Mouse (Mus musculus): ENCODE measurements around the gene Aloxe3.

Aloxe3 gene

DNA sequence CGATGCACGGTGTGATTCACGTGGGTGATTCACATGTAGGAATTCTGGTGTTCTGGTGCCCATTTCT, at the start of gene Aloxe3:
Gene Aloxe3, plus strand, starts transcription at position 45 of the 67 bp plus-strand sequence.
- CTCF ChIA-PET = no interaction called here

DNA sequence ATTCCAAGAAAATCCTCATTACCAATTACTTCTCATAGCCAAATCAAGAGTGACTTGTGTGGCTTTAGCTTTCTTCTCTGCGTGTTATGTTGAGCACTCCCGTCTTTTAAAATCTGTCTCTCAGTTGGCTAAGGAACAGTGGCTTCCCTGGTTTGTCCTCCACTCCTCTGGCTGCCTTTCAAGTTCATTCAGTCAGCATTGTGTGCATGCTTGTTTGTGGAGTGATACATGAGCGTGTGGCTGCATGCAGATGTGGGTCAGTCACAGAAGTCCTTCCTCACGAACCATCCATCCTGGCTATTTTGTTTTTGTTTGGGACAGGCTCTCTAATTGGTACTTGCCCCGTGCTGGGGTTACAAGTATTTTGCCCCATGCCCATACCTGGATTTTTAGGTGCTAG, 49.1 kb upstream of the Aloxe3 start:
- CTCF ChIA-PET = interaction anchor here (0.9 kb wide), 1 partner anchor 9 kb away, joined by 3 read pairs; no protein-coding TSS in a partner anchor

DNA sequence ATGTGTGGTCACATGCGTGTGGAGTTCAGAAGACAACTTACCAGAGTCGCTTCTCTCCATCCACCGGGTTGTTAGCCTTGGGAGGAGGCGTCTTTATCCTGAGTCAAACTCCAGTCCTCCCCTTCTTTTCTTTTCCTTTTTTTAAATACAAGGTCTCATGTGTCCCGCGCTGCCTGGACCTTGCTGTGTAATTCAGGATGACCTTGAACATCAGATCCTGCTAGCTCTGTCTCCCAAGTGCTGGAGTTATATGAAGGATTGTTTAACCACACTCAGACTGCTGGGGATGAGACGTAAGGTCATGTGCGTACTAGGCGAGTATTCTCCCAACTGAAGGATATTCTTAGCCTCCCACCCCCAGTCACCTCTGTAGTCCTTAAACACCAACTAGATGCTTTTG, 48.4 kb upstream of the Aloxe3 start:
- CTCF ChIA-PET = no interaction called here

DNA sequence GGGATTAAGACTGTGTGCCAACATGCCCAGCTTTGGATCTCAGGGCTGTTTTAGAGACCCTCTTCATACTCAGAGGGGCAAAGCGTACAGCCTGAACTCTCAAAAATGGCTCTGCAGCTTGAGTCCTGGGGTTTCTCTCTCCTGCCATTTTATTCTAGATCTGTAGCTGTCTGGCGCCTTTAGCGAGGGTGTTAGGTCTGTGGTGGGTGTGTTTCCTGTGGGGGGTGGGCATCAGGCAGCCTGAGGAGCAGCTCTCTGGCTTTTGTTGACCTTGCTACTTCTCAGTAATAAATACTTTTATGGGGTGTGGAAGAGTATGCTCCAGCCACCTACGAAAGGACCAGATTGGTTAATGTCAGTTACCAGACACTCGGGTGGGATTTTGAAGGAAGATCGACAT, 47.7 kb upstream of the Aloxe3 start:
- CTCF ChIA-PET = interaction anchor here (0.8 kb wide), 1 partner anchor 10 kb away, joined by 3 read pairs; no protein-coding TSS in a partner anchor

DNA sequence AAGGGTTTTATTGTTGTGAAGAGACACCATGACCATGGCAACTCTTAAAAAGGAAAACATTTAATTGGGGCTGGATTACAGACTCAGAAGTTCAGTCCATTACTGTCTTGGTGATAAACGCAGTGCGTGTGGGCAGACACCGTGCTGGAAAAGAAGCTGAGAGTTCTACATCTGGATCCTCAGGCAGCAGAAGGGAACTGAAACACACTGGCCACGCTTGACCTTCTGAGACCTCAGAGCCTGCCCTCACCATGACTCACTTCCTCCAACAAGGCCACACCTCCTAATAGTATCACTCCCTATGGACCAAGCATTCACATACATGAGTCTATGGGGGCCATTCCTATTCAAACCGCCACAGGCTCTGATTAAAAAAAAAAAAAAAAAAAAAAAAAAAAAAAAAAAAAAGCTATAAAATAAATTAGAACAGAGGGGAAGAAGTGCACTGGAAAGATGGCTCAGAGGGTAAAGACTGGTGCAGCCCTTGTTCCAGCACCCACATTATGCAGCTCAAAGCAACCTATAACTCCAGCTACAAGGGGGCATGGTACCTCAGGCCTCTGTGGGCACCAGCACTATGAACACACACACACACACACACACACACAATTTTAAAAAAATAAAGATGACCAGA, 46.8 kb upstream of the Aloxe3 start:
- CTCF ChIA-PET = interaction anchor here (0.6 to 1.9 kb wide), 3 partner anchors 9 to 228 kb away, joined by 3 to 8 read pairs (median 4); partner anchors contain the start of gene Vamp2

DNA sequence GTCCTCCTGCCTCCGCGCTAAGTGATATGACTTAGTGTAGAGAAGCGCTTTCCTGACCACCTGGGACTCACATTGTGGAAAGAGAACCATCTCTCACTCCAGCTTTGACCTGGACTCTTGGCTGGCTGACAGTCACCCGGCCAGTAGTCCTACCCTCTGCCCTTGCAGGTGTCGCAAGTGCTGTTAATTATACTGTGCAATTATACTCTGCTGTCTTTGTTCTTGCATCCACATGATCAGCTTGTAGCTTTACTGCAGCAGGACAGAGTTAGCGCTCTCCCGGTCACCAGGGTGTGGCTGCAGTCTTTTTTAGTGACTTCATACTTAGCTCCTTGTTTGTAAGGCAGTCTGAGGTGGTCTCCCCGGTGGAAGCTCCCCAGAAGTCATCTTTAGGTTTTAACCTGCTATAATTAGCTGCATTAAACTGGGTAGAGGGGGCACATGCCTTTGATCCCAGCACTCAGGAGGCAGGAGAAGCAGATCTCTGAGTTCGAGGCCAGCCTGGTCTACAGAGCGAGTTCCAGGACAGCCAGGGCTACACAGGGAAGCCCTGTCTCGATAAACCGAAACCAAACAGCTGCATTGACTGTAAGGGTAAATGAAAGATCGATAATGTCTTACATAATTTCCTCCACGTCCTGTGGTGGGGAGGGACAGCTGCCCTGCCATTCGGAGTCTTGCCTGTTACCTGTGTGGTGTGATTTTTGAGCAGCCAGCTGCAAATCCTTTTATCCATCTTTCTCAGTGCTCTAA, 45.4 kb upstream of the Aloxe3 start:
- CTCF ChIA-PET = interaction anchor here (1.0 to 1.9 kb wide), 2 partner anchors 8 to 12 kb away, joined by 3 to 8 read pairs; partner anchors contain the start of gene Vamp2

DNA sequence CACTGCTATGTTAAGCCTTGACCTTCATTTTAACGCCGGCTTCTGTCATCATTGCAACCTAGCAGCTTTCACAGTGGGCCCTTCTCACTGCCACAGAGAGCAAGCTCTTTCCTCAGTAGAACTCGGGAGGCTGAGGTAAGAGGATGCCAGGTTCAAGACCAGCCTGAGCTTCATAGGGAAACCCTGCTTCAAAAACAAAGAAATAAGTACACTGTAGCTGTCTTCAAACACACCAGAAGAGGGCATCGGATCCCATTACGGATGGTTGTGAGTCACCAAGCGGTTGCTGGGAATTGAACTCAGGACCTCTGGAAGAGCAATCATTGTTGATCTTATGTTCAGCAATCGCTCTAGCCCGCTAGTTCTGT, 44.9 kb upstream of the Aloxe3 start:
- CTCF ChIA-PET = interaction anchor here (0.7 kb wide), 1 partner anchor 31 kb away, joined by 6 read pairs; no protein-coding TSS in a partner anchor

DNA sequence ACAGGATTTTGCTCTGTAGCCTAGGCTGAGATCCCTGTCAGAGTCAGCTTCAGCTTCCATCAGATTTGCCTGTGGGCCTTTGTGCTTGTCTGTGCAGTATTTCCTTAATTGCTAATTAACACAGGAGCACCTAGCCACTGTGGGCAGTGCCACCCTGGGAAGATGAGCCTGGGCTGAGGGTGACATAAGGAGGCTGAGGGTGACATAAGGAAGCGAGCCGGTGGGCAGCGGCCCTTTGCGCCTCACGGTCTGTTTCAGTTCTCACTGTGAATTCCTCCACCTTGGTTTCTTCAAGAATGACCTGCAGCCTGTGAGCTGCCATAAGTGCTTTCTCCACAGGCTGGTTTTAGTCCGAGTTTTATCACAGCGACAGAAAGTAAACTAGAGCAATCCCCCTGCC, 44.1 kb upstream of the Aloxe3 start:
- CTCF ChIA-PET = interaction anchor here (0.7 kb wide), 1 partner anchor 30 kb away, joined by 6 read pairs; no protein-coding TSS in a partner anchor

DNA sequence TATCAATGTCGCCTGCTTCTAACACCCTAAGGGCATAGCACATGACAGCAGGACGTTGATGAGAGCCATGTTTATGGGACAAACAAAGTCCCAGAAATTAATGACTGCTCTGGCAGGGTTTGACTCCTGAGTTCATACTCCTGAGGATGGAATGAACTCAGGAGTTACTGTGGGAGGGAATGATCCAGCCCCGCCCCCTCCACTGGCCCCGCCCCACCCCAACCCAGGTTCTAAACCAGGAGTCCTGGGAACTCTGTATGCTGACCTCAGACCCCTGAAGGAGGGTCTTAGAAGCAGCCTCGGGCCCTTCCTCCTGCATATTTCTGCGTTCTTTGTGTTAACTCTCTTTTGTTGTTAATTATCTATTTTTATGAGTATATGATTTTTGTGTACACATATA, 40.1 kb upstream of the Aloxe3 start:
- CTCF ChIA-PET = no interaction called here

DNA sequence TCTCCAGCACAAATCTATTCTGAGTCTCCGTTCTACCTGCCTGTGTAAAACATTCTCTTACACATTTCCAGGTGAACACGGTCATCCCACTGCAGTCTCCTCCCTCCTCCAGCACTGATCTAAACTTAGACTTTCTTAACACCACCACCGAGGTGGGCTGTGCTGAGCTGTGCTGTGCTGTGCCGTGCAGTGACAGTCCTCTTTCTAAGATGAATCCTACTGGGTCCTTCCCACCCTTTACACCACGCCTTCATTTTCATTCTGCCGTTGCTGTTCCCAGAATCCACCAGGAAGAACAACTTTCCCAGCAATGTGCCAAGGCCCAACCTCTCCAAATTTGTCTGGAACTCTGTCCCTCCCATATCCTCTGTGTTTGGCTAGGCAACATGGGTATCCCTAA, 39.3 kb upstream of the Aloxe3 start:
- CTCF ChIA-PET = no interaction called here

DNA sequence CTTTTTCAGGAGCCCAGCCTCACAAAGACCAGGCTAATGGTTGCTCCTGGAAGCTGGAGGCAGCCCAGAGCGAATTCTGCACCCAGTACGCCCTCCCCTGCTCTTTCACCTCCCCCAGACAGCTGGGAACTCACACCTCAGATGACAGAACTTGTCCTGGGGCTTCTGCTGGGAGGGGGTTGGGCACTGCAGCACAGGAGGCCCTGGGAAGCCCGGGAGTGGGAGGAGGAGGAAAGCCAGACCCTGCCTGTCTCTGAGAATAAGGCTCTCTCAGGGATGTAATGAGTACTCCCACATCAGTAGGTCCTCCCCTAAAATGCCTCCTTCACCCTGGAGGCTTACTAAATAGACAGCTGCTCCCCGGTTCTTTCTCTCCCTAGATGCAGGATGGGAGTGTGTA, 38.6 kb upstream of the Aloxe3 start:
- CTCF ChIA-PET = interaction anchor here (1.5 kb wide), 1 partner anchor 8 kb away, joined by 8 read pairs; no protein-coding TSS in a partner anchor

DNA sequence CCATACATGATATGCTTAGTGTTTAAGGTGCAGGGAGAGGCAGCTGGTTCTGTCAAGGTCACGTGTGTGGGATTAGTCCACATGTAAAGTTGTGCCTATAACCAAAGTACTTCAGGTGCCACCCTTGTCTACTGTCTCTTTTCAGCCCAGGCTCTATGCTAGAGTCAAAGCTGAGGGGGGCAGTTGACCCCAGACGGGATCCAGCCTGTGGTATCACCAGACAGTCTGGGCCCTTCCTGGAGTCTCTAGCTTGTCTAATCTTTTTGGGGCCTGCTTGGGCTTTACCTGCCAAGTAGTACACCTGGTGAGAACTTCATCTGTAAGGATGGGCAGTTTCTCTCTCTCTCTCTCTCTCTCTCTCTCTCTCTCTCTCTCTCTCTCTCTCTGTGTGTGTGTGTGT, 38.1 kb upstream of the Aloxe3 start:
- CTCF ChIA-PET = interaction anchor here (0.7 to 1.5 kb wide), 2 partner anchors 8 to 17 kb away, joined by 3 to 8 read pairs; partner anchors contain the start of gene Tmem107

DNA sequence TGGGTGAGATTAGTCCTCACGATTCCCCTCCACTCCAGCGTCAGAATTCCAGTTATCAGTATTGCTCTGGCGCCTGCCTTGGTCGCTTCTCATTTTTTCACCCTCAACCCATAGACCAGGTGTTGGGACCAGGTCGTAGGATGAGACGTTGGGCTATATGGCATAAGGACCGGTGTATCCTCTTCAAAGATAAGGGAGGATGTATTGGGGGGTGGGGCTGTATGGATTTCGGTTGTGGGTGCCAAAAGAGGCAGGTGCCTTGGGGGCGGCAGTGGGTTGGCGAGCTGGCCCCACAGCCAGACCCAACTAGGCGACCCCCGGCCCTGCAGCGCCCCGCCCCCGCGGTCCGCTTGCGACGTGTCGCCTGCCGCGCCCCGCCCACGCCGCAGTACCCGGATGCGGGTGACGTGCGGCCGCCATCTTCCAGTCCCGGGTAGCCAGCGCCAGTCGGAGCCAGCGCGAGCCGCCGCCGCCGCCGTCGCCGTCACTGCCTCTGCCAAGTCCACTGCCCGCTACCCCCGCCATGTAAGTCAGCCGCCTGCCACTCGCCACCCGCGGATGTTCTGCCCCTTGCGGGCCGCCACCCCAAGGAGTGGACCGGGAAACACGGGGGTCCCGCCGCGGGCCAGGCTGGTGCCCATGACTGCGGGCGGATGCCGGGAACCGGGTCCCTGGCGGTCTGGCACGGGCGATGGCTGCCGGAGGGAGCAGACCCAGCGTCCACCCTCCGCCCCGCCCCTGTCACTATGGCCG, 37.4 kb upstream of the Aloxe3 start, which contains the start of gene Vamp2:
Gene Vamp2, plus strand, starts transcription at position 388 of the 753 bp plus-strand sequence.
- CTCF ChIA-PET = interaction anchor here (0.7 to 1.5 kb wide), 2 partner anchors 9 to 18 kb away, joined by 3 to 8 read pairs; partner anchors contain the start of gene Tmem107

DNA sequence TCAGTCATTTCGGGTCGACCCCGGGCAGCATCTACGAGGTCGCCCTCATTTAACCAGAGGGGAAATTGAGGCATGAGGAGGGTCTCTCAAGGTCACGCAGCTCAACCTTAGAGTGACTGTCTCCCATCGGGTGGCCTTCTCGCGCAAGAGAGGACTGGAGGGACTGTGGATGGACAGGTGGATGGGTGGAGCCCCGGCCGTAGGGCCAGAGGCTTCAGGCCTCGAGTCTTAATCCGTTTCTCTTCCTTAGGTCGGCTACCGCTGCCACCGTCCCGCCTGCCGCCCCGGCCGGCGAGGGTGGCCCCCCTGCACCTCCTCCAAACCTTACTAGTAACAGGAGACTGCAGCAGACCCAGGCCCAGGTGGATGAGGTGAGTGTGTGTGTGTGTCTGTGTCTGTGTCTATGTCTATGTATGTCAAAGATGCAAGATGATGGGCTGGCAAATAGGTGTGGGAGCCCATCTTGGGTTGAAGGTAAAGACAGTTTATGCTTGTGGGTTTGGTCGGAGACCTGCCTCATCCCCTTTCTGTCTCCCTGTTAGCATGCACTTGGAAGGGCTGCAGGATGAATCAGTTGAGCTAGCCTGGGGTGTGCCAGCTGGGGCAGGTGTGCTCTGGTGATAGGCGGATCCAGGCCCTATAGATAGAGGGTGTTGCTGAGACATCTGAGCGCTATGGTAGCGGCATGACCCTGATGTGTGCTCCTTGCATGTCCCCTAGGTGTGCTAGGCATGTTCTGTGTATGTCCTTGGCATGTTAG, 36.7 kb upstream of the Aloxe3 start:
- CTCF ChIA-PET = interaction anchor here (0.9 to 1.5 kb wide), 2 partner anchors 10 to 17 kb away, joined by 4 to 8 read pairs; no protein-coding TSS in a partner anchor

DNA sequence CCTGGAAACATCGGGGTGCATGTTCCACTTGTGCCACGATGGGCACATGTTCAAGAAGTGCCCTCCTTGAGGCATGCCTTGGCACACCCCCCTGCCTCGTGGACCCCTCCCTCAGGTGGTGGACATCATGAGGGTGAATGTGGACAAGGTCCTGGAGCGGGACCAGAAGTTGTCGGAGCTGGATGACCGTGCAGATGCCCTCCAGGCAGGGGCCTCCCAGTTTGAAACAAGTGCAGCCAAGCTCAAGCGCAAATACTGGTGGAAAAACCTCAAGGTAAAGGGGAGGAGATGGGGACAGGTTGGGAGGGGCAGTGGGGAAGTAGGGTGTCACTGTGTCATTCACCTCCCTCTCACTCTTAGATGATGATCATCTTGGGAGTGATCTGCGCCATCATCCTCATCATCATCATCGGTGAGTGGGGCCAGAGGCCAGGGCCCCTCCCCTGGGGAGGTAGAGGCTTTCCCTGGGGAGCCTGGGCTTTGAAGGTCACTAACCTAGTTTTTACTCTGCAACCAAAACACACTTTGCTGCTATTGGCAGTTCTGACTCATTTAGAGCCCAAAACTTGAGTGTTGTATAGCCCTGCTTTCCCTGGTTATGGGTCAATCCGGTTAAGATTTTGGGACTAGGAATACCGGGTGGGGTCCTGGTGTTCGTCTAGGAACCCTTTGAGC, 35.9 kb upstream of the Aloxe3 start:
- CTCF ChIA-PET = interaction anchor here (0.9 kb wide), 1 partner anchor 18 kb away, joined by 4 read pairs; no protein-coding TSS in a partner anchor

DNA sequence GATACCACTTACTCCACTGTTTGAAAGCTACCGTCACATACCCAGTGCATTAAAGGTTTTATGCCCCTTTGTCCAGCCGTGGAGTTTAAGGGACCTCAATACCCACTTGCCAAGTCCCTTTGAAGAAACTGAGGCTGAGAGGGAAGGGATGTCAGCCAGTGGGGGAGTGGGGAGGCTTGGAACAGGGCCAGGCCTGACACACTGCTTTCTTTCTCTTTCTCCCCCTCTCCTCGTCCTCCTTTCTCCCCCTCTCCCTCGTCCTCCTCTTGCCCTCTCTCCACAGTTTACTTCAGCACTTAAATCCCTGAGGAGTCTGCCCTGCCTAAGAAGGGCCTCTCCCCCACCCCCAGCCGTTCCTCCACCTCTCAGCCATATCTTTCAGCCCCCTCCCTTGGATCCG, 35.3 kb upstream of the Aloxe3 start:
- CTCF ChIA-PET = interaction anchor here (0.6 kb wide), 1 partner anchor 32 kb away, joined by 3 read pairs; the partner anchor contains the start of gene 9130213A22Rik

DNA sequence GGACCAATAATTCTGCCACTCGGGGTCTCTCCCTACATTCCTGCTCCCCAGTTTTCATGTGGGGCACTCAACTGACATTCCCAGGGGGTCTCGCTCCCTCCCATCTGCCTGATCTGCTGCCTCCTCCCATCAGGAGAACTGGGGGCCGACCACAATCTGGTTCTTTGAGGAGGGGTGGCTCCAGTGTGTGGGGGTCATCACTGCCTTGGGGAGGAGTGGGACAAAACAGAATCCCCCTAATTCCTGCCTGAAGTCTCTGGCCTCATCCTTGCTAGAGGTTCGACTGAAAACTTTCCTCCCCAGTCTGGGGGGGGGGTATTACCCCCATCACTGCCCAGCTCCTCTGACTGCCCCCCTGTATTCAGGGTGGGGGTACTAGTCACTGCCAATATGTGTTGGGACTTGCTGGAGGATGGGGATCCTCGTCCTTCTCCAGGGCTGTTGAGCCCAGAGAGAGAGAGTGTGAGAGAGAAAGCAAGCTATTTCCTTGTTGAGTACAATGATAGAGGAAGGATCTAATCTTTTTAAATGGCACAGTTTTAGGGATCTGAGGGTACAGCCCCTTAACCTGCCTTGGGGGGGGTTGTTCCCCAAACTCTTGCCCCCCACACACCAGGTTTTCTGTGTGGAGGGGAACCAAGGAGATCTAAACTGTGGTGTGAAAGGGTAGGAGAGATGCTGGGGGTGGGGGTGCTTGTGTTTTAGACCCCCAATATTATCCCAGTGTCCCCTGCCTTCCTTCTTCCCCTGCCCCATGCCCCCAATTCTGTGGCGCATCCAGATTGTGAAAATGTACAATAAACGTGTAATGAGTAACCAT, 33.9 kb upstream of the Aloxe3 start:
- CTCF ChIA-PET = interaction anchor here (0.7 to 3.1 kb wide), 5 partner anchors 12 to 31 kb away, joined by 3 to 28 read pairs (median 4); partner anchors contain the start of gene 9130213A22Rik

DNA sequence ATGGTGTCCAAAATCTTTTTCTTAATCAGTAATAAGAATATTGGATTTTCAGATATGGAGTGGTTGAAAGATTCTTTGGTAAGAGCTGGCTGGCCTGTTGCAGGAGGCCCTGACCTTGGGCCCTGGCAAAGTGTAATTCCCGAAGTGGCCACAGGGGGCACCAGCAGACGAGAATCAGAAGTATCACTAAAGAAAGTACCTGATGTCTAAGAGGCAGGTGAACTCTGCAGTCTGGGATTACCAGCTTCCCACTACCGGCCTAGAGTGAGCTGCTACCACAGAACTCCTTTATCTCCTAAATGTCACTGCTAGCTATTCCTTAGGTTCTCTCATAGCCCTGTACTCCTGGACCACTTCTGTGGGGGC, 33.3 kb upstream of the Aloxe3 start:
- CTCF ChIA-PET = interaction anchor here (0.6 to 3.1 kb wide), 6 partner anchors 12 to 30 kb away, joined by 3 to 28 read pairs (median 4); partner anchors contain the start of genes 9130213A22Rik and Hes7

DNA sequence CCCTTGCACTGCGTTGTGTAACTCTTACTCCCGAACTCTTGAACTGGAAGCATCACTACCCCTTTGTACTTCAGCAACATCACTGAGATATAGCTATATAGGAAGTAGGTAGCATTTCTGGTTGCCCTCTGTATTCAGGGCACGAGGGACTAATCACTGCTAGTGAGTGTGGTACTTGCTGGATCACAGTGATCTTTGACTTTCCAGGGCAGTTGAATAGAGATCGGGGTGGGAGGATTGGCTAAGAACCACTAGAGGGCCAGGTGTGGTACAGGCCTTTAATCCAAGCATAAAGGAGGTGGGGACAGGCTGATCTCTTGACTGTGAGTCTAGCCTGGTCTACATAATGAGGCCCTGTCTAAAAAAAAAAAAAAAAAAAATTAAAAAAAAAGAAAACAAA, 32.8 kb upstream of the Aloxe3 start:
- CTCF ChIA-PET = interaction anchor here (0.6 to 3.1 kb wide), 7 partner anchors 9 to 49 kb away, joined by 3 to 28 read pairs (median 7); partner anchors contain the start of genes 9130213A22Rik and Hes7

DNA sequence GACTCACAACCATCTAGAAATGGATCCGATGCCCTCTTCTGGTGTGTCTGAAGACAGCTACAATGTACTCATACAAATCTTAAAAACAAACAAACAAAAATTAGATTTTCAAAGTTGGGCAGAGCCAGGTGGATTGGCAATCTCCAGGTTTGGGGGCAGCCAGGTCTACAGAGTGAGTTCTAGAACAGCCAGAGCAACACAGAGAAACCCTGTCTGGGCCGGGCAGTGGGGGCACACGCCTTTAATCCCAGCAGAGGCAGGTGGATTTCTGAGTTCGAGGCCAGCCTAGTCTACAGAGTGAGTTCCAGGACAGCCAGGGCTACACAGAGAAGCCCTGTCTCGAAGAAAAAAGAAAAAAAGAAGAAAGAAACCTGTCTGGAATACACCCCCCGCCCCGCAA, 31.8 kb upstream of the Aloxe3 start:
- CTCF ChIA-PET = interaction anchor here (0.7 to 3.1 kb wide), 4 partner anchors 8 to 33 kb away, joined by 4 to 28 read pairs (median 6); partner anchors contain the start of gene 9130213A22Rik
